In genomic region chr5:142899057-142899601, GRCm38 (mm10) we compare ENCODE assay signal across 12 mouse cellular contexts. TPM values are rescaled to one million over a fixed set of nuclear protein-coding genes. Genes with fewer than 3 reads are reported as not detected.
DNase-seq lines count a peak whose midpoint lies in the region; ATAC-seq lines count a peak whose summit lies in the region.
"Had no signal": no experiment of that assay in that cellular context is flagged by ENCODE, and none has a peak within 500 bp of the region (broad histone marks: within the 10 kb centered on the region; RNA-seq: fewer than 3 reads in every experiment).

No protein-coding gene starts in this region.

- H3K4me1 ChIP-seq in midbrain, embryonic 15.5 days: peaks cover 42% of the 10 kb centered on the region

- WGBS in midbrain, embryonic 15.5 days: 87% methylated on average over 9 of the region's 9 CpGs

- peak; percentile 39 for DNase-seq in embryo, embryonic 11 days
- DNase-seq in embryo, embryonic 10 days (ENCODE audit: low spot score): no peak
- DNase-seq in right cerebral cortex, adult 18-20 months: peak; percentile 90
- no peak for DNase-seq in right cerebral cortex, postnatal 4 days
- peak; percentile 85 to 92 for DNase-seq in left cerebral cortex, postnatal 36 days (ENCODE audit: low spot score in 2 of 2)
- no peak for DNase-seq in cerebellum, postnatal 14 days
- DNase-seq in urinary bladder, adult 2 months (ENCODE audit: low spot score): no peak
- DNase-seq: cerebellum, adult 11-12 months; heart, adult 11 months; lung, embryonic 14.5 days had no signal

- no peak overlapping the region for H3K9ac ChIP-seq in midbrain, embryonic 15.5 days
- H3K9ac ChIP-seq: hindbrain, embryonic 15.5 days; lung, embryonic 14.5 days had no signal

- H3K4me2 ChIP-seq in midbrain, embryonic 15.5 days: no peak overlapping the region
- H3K4me2 ChIP-seq: hindbrain, embryonic 15.5 days; lung, embryonic 14.5 days had no signal

- intact Hi-C loops in left cerebral cortex, postnatal 36 days (cut with DNase I): no loop called here

- no peak overlapping the region for H3K4me3 ChIP-seq in midbrain, embryonic 15.5 days
- H3K4me3 ChIP-seq: hindbrain, embryonic 15.5 days had no signal

- H3K27ac ChIP-seq in midbrain, embryonic 15.5 days: no peak overlapping the region
- H3K27ac ChIP-seq: hindbrain, embryonic 15.5 days had no signal

- H3K9me3 ChIP-seq in midbrain, embryonic 15.5 days: no peaks in the 10 kb centered on the region
- H3K9me3 ChIP-seq: hindbrain, embryonic 15.5 days had no signal

- peaks cover 37% of the 10 kb centered on the region for H3K36me3 ChIP-seq in midbrain, embryonic 15.5 days (replicated peaks)

- H3K27me3 ChIP-seq in midbrain, embryonic 15.5 days (replicated peaks): no peaks in the 10 kb centered on the region
- H3K27me3 ChIP-seq: hindbrain, embryonic 15.5 days had no signal

- ATAC-seq in midbrain, embryonic 15.5 days (replicated peaks): no peak

RNA-seq across cellular contexts. Expression of gene Fbxl18, which starts 3.9 kb away (rescaled TPM):
- 10 to 100 TPM; 30.4 to 34.1 TPM for total RNA-seq in left cerebral cortex, postnatal 36 days (2021)
- polyA plus RNA-seq in urinary bladder, adult 2 months (2012; rRNA removed): 7.0 and 8.4 TPM in 2 replicates
- polyA plus RNA-seq in midbrain, embryonic 15.5 days (2015; fragmentation: Nextera tagmentation; extraction: Ambion mirVana): 41.6 and 43.0 TPM in 2 replicates

RNA-seq across cellular contexts. Expression of gene Actb, which starts 7.4 kb away (rescaled TPM):
- total RNA-seq in left cerebral cortex, postnatal 36 days (2021): 1,000 to 10,000 TPM; 2,229 to 2,541 TPM
- polyA plus RNA-seq in urinary bladder, adult 2 months (2012; rRNA removed): 5,740 and 7,458 TPM in 2 replicates
- 13,428 and 14,272 TPM in 2 replicates for polyA plus RNA-seq in midbrain, embryonic 15.5 days (2015; fragmentation: Nextera tagmentation; extraction: Ambion mirVana)

Comparison
In these comparisons a context has a peak if more than half of its experiments do, and no peak if none do; other contexts are left out.
1. DNase-seq: peak in embryo, embryonic 11 days (single experiment), right cerebral cortex, adult 18-20 months (single experiment) and left cerebral cortex, postnatal 36 days (2 of 2); none in embryo, embryonic 10 days (single experiment), right cerebral cortex, postnatal 4 days (single experiment), cerebellum, postnatal 14 days (0 of 2) and urinary bladder, adult 2 months (single experiment).